1 mouse cellular context compared by ENCODE assay signal in genomic region chr7:128024364-128024763, GRCm38 (mm10).
TF ChIP-seq lines count a peak whose summit lies in the region.

No protein-coding gene starts in this region.

TF ChIP-seq in MEL, 35 proteins besides CTCF, POLR2A, EP300 and RAD21:
- TF ChIP-seq GABPA (IDR thresholded peaks at IDR 0.05; ENCODE audit: low read depth, low read length), result no peak
- no peak for TF ChIP-seq ETS1 (IDR thresholded peaks at IDR 0.05; ENCODE audit: low read depth, low read length)
- peak; percentile 60; the same call in 1 of the 2 replicates for TF ChIP-seq BHLHE40 (IDR thresholded peaks at IDR 0.05; ENCODE audit: borderline replicate concordance, low read depth, low read length)
TF ChIP-seq in MEL: peak in this region for 1.
